Mouse (Mus musculus) liver, embryonic 14.5 days (tissue): ENCODE results near the gene Helt. TPM values are rescaled to one million over a fixed set of nuclear protein-coding genes. Genes with fewer than 3 reads are reported as not detected.

ENCODE experiments used
- ATAC-seq: fragments of 200-750 bp; cut with Nextera tagmentation; 2 replicates; pipeline ENCODE4 v1.8.0; 2017; ENCODE audit warnings: moderate number of reproducible peaks, mild to moderate bottlenecking, moderate library complexity; ENCODE audit not compliant: insufficient read depth
- DNase-seq, 3 experiments: peaks; one replicate each; pipeline ENCODE4 v3.0.0-alpha.2; 2012 to 2013; ENCODE audit warnings: low read depth in 3 of 3, low spot score in 3 of 3
- H3K27ac ChIP-seq: fragments of 300-500 bp; sonication (generic); 2 replicates; pipeline ENCODE4 v1.5.1; 2014; ENCODE audit warnings: moderate library complexity, mild to moderate bottlenecking, control low read depth, inconsistent platforms
- H3K27me3 ChIP-seq: fragments of 300-500 bp; sonication (generic); 2 replicates; pipeline ENCODE4 v1.6.1; 2014; ENCODE audit warnings: mild to moderate bottlenecking, low read length, moderate library complexity; ENCODE audit not compliant: control insufficient read depth, insufficient read depth
- H3K36me3 ChIP-seq: fragments of 300-500 bp; sonication (generic); replicated peaks from 2 replicates; pipeline ENCODE4 v1.6.1; 2014; ENCODE audit warnings: low read depth; ENCODE audit not compliant: control insufficient read depth, insufficient read depth
- H3K4me1 ChIP-seq, 2 experiments: fragments of 200-500 bp in 1 of 2; fragments of 300-500 bp in 1 of 2; sonication (generic) in 1 of 2; replicated peaks; 2 replicates each; pipeline ENCODE4 v1.6.1; 2012 to 2014; ENCODE audit warnings: antibody characterized with exemption in 1 of 2, inconsistent platforms in 1 of 2, low read length in 1 of 2; ENCODE audit not compliant: control insufficient read depth in 2 of 2, insufficient read depth in 2 of 2
- H3K4me2 ChIP-seq: fragments of 300-500 bp; sonication (generic); 2 replicates; pipeline ENCODE4 v1.6.1; 2014; ENCODE audit warnings: low read depth, mild to moderate bottlenecking, control low read depth, moderate library complexity
- H3K4me3 ChIP-seq, 2 experiments: fragments of 200-500 bp in 1 of 2; fragments of 300-500 bp in 1 of 2; sonication (generic) in 1 of 2; 2 replicates each; pipeline ENCODE4 v1.5.1; 2012 to 2014; ENCODE audit warnings: low read depth in 2 of 2, low read length in 2 of 2, mild to moderate bottlenecking in 2 of 2, control low read depth in 1 of 2, inconsistent platforms in 1 of 2, moderate library complexity in 1 of 2; ENCODE audit not compliant: insufficient read depth in 1 of 2
- H3K9ac ChIP-seq: fragments of 300-500 bp; sonication (generic); replicated peaks from 2 replicates; pipeline ENCODE4 v1.6.1; 2014; ENCODE audit warnings: mild to moderate bottlenecking, control low read depth, moderate library complexity
- H3K9me3 ChIP-seq: fragments of 300-500 bp; sonication (generic); 2 replicates; pipeline ENCODE4 v1.6.1; 2016; ENCODE audit warnings: low read length, mixed read lengths; ENCODE audit not compliant: control insufficient read depth
- CTCF ChIP-seq: IDR thresholded peaks from 2 replicates; pipeline ENCODE4 v1.5.1; 2016; ENCODE audit warnings: antibody characterized with exemption, low read depth, control low read depth
- EP300 ChIP-seq: IDR thresholded peaks from 2 replicates; pipeline ENCODE4 v1.6.1; 2016; ENCODE audit warnings: antibody characterized with exemption, low read depth
- WGBS: fragments of 180-500 bp; shearing (Covaris S2); extraction: QIAGEN DNeasy Blood & Tissue Kit; methylation state at CpG from one replicate; pipeline ENCODE4 v1.1.7; 2014; ENCODE audit not compliant: insufficient replicate concordance; 5-methylcytosine and 5-hydroxymethylcytosine counted together
- polyA plus RNA-seq, 2 experiments: library from polyadenylated mRNA; depleted of rRNA in 1 of 2; stranded (reverse) in 1 of 2; unstranded in 1 of 2; fragments of >200 nt; fragmentation: Nextera tagmentation in 1 of 2; extraction: Ambion mirVana in 1 of 2; gene quantifications; 2 replicates each; pipeline versions ENCODE4 v1.2.1 to v1.2.3; 2012 to 2014

Helt gene
- polyA plus RNA-seq, 2 experiments: not detected

- 1% methylated on average over 16 of the region's 16 CpGs for WGBS
- H3K27me3 ChIP-seq: peaks cover 69% of the 10 kb centered on the region
Observed at GRCm38 (mm10) chr8:46293741-46294151, 725 bp downstream of the Helt start.

GRCm38 (mm10) chr8:46293201-46293600 lies 1.3 kb downstream of the Helt start:
- Histone ChIP-seq H3K36me3 (no peaks in the 10 kb centered on the region), H3K9me3 (no peaks in the 10 kb centered on the region), H3K9ac (no peak overlapping the region), H3K4me3 (no peak overlapping the region), H3K4me1 (no peaks in the 10 kb centered on the region), H3K4me2 (no peak overlapping the region), H3K27me3 (peaks cover 69% of the 10 kb centered on the region), H3K27ac (no peak overlapping the region)
- DNase-seq (no peak), ATAC-seq (no peak)
- 4% methylated on average over 14 of the region's 14 CpGs for WGBS
- TF ChIP-seq EP300 (no peak), CTCF (no peak)

More at GRCm38 (mm10) chr8:46293741-46294151, 725 bp downstream of the Helt start:
- no peaks in the 10 kb centered on the region for H3K9me3 ChIP-seq
- no peak overlapping the region for H3K27ac ChIP-seq
- ATAC-seq (no peak), DNase-seq (no peak)
- no peaks in the 10 kb centered on the region for H3K36me3 ChIP-seq
- no peak overlapping the region for H3K4me3 ChIP-seq
- TF ChIP-seq EP300 (no peak), CTCF (no peak)
- H3K4me1 ChIP-seq: no peaks in the 10 kb centered on the region
- H3K4me2 ChIP-seq: no peak overlapping the region
- H3K9ac ChIP-seq: no peak overlapping the region

- no peak overlapping the region for H3K9ac ChIP-seq
- DNase-seq (no peak), ATAC-seq (no peak)
- H3K9me3 ChIP-seq: no peaks in the 10 kb centered on the region
- H3K27me3 ChIP-seq: peaks cover 69% of the 10 kb centered on the region
- H3K27ac ChIP-seq: no peak overlapping the region
- H3K36me3 ChIP-seq: no peaks in the 10 kb centered on the region
- WGBS: 4% methylated on average over 33 of the region's 33 CpGs
- H3K4me2 ChIP-seq: no peak overlapping the region
- no peaks in the 10 kb centered on the region for H3K4me1 ChIP-seq
- TF ChIP-seq EP300 (no peak), CTCF (no peak)
- no peak overlapping the region for H3K4me3 ChIP-seq
Observed at GRCm38 (mm10) chr8:46291931-46292675, 2.4 kb downstream of the Helt start.

DNA sequence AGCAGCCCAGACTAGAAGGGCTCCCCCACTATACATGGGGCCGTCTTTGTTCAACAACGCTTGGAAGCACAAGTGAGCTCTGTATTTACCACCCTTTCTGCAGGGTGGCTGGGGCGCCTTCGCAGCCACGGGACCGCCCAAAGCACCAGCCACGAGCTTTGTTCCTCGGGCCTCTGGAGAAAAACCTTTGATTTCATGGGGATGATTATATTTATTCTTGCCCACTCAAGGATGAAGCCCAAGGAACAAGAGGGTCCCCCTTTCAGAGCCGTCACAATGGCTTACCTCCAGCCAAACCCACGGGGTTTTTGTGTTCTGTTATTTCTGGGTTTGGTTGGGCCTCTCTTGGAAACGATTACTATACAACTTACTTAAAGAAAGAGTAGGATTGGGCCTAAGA lies 5.2 kb downstream of the Helt start:
- ATAC-seq: no peak
- 35% methylated on average over 11 of the region's 11 CpGs for WGBS
- Histone ChIP-seq H3K27me3 (peaks cover 43% of the 10 kb centered on the region), H3K9me3 (no peaks in the 10 kb centered on the region), H3K9ac (no peak overlapping the region), H3K4me1 (no peaks in the 10 kb centered on the region), H3K27ac (no peak overlapping the region), H3K4me3 (no peak overlapping the region), H3K36me3 (no peaks in the 10 kb centered on the region), H3K4me2 (no peak overlapping the region)
- TF ChIP-seq CTCF: no peak
- no peak for TF ChIP-seq EP300
- no peak for DNase-seq

GRCm38 (mm10) chr8:46288021-46288420 lies 6.5 kb downstream of the Helt start:
- Histone ChIP-seq H3K9me3 (no peaks in the 10 kb centered on the region), H3K4me1 (no peaks in the 10 kb centered on the region), H3K4me2 (no peak overlapping the region), H3K9ac (no peak overlapping the region), H3K27me3 (peaks cover 31% of the 10 kb centered on the region), H3K27ac (no peak overlapping the region), H3K4me3 (no peak overlapping the region), H3K36me3 (no peaks in the 10 kb centered on the region)
- TF ChIP-seq CTCF (no peak), EP300 (no peak)
- ATAC-seq (no peak), DNase-seq (no peak)
- 66% methylated on average over 6 of the region's 6 CpGs for WGBS
